Mouse (Mus musculus): ENCODE data around the gene Ust. TPM values are rescaled to one million over a fixed set of nuclear protein-coding genes. Genes with fewer than 3 reads are reported as not detected.
"Not testable (repeated sequence)": the region's sequence is repeated elsewhere in the genome, so short reads cannot be mapped to it uniquely, and the experiment has no call there.

Gene Ust
- polyA plus RNA-seq (2016; fragmentation: Nextera tagmentation; extraction: Ambion mirVana) = 2.5 and 3.2 TPM in 2 replicates

- Histone ChIP-seq H3K36me3 (0 out of 2 replicates have a peak, but pooled peaks cover 4% of the 10 kb centered on the region), H3K4me3 (peak within 1 kb of the TSS; percentile 85), H3K4me1 (replicated peaks) (peaks cover 13% of the 10 kb centered on the region), H3K9me3 (no peaks in the 10 kb centered on the region), H3K27ac (peak within 1 kb of the TSS; percentile 91), H3K27me3 (ENCODE audit: insufficient read depth, poor library complexity, severe bottlenecking) (peaks cover 31% of the 10 kb centered on the region)
- DNase-seq (ENCODE audit: low spot score) = peak; percentile 88
- WGBS = under 1% methylated on average over 69 of the region's 78 CpGs
Measured at GRCm38 (mm10) chr10:8518141-8519013, at the start of gene Ust. Gene Ust, minus strand, starts transcription at chr10:8518825.

- H3K27me3 ChIP-seq (ENCODE audit: insufficient read depth, poor library complexity, severe bottlenecking) = no peaks in the 10 kb centered on the region
- no peak overlapping the region for H3K27ac ChIP-seq
- H3K9me3 ChIP-seq = 0 out of 2 replicates have a peak, but pooled peaks cover 3% of the 10 kb centered on the region
- no peak for DNase-seq (ENCODE audit: low spot score)
- no peak overlapping the region for H3K4me3 ChIP-seq
- 87% methylated on average over 4 of the region's 4 CpGs for WGBS
- H3K4me1 ChIP-seq (replicated peaks) = no peaks in the 10 kb centered on the region
- H3K36me3 ChIP-seq = no peaks in the 10 kb centered on the region
Measured at GRCm38 (mm10) chr10:8561366-8561765, 42.7 kb upstream of the Ust start.

GRCm38 (mm10) chr10:8559566-8559965 lies 40.9 kb upstream of the Ust start:
- not testable (repeated sequence) for H3K9me3 ChIP-seq; H3K36me3 ChIP-seq; DNase-seq (ENCODE audit: low spot score); H3K4me3 ChIP-seq; H3K4me1 ChIP-seq (replicated peaks); H3K27ac ChIP-seq; H3K27me3 ChIP-seq (ENCODE audit: insufficient read depth, poor library complexity, severe bottlenecking)
- 66% methylated on average over 6 of the region's 6 CpGs for WGBS

GRCm38 (mm10) chr10:8552239-8552638 lies 33.6 kb upstream of the Ust start:
- H3K4me3 ChIP-seq; DNase-seq (ENCODE audit: low spot score); H3K4me1 ChIP-seq (replicated peaks); H3K36me3 ChIP-seq; H3K27me3 ChIP-seq (ENCODE audit: insufficient read depth, poor library complexity, severe bottlenecking); H3K27ac ChIP-seq: not testable (repeated sequence)
- peaks cover 25% of the 10 kb centered on the region for H3K9me3 ChIP-seq

GRCm38 (mm10) chr10:8551601-8552000 lies 33.0 kb upstream of the Ust start:
- not testable (repeated sequence) for H3K27me3 ChIP-seq (ENCODE audit: insufficient read depth, poor library complexity, severe bottlenecking); H3K4me3 ChIP-seq; H3K27ac ChIP-seq; H3K4me1 ChIP-seq (replicated peaks); H3K36me3 ChIP-seq; DNase-seq (ENCODE audit: low spot score)
- H3K9me3 ChIP-seq = peaks cover 24% of the 10 kb centered on the region
- WGBS = 93% methylated on average over 4 of the region's 4 CpGs

- H3K27me3 ChIP-seq (ENCODE audit: insufficient read depth, poor library complexity, severe bottlenecking) = no peaks in the 10 kb centered on the region
- DNase-seq (ENCODE audit: low spot score) = no peak
- H3K4me1 ChIP-seq (replicated peaks) = peaks cover 7% of the 10 kb centered on the region; the same call in 1 of the 2 replicates
- H3K4me3 ChIP-seq = no peak overlapping the region
- H3K36me3 ChIP-seq = no peaks in the 10 kb centered on the region
- WGBS = 19% methylated on average over 1 of the region's 1 CpGs
- no peak overlapping the region for H3K27ac ChIP-seq
- no peaks in the 10 kb centered on the region for H3K9me3 ChIP-seq
Measured at GRCm38 (mm10) chr10:8541514-8541913, 22.9 kb upstream of the Ust start.

GRCm38 (mm10) chr10:8535445-8535844 lies 16.8 kb upstream of the Ust start:
- Histone ChIP-seq H3K27me3 (ENCODE audit: insufficient read depth, poor library complexity, severe bottlenecking) (no peaks in the 10 kb centered on the region), H3K27ac (no peak overlapping the region), H3K4me3 (no peak overlapping the region), H3K36me3 (no peaks in the 10 kb centered on the region), H3K9me3 (no peaks in the 10 kb centered on the region), H3K4me1 (replicated peaks) (peaks cover 7% of the 10 kb centered on the region; the same call in 1 of the 2 replicates)
- 89% methylated on average over 3 of the region's 3 CpGs for WGBS
- DNase-seq (ENCODE audit: low spot score) = no peak

GRCm38 (mm10) chr10:8531651-8532050 lies 13.0 kb upstream of the Ust start:
- no peaks in the 10 kb centered on the region for H3K36me3 ChIP-seq
- DNase-seq (ENCODE audit: low spot score) = no peak
- H3K4me3 ChIP-seq = no peak overlapping the region
- H3K27me3 ChIP-seq (ENCODE audit: insufficient read depth, poor library complexity, severe bottlenecking) = no peaks in the 10 kb centered on the region
- H3K27ac ChIP-seq = no peak overlapping the region
- 89% methylated on average over 3 of the region's 3 CpGs for WGBS
- no peaks in the 10 kb centered on the region for H3K9me3 ChIP-seq
- no peaks in the 10 kb centered on the region for H3K4me1 ChIP-seq (replicated peaks)

GRCm38 (mm10) chr10:8530505-8531051 lies 12.0 kb upstream of the Ust start:
- WGBS = 85% methylated on average over 4 of the region's 4 CpGs
- H3K27ac ChIP-seq = no peak overlapping the region
- no peaks in the 10 kb centered on the region for H3K36me3 ChIP-seq
- no peaks in the 10 kb centered on the region for H3K9me3 ChIP-seq
- no peak for DNase-seq (ENCODE audit: low spot score)
- H3K27me3 ChIP-seq (ENCODE audit: insufficient read depth, poor library complexity, severe bottlenecking) = no peaks in the 10 kb centered on the region
- H3K4me3 ChIP-seq = no peak overlapping the region
- no peaks in the 10 kb centered on the region for H3K4me1 ChIP-seq (replicated peaks)

- DNase-seq (ENCODE audit: low spot score) = peak; percentile 23
- Histone ChIP-seq H3K36me3 (no peaks in the 10 kb centered on the region), H3K9me3 (no peaks in the 10 kb centered on the region), H3K4me1 (replicated peaks) (no peaks in the 10 kb centered on the region), H3K27me3 (ENCODE audit: insufficient read depth, poor library complexity, severe bottlenecking) (no peaks in the 10 kb centered on the region), H3K27ac (no peak overlapping the region), H3K4me3 (no peak overlapping the region)
- WGBS = 35% methylated on average over 7 of the region's 7 CpGs
Measured at GRCm38 (mm10) chr10:8529173-8529572, 10.5 kb upstream of the Ust start.

GRCm38 (mm10) chr10:8525354-8525753 lies 6.7 kb upstream of the Ust start:
- Histone ChIP-seq H3K4me1 (replicated peaks) (no peaks in the 10 kb centered on the region; the same call in 1 of the 2 replicates), H3K4me3 (no peak overlapping the region), H3K9me3 (no peaks in the 10 kb centered on the region), H3K36me3 (no peaks in the 10 kb centered on the region), H3K27me3 (ENCODE audit: insufficient read depth, poor library complexity, severe bottlenecking) (peaks cover 2% of the 10 kb centered on the region; the same call in 1 of the 2 replicates), H3K27ac (no peak overlapping the region)
- no peak for DNase-seq (ENCODE audit: low spot score)
- WGBS = 77% methylated on average over 1 of the region's 1 CpGs

GRCm38 (mm10) chr10:8521536-8521935 lies 2.9 kb upstream of the Ust start:
- no peak for DNase-seq (ENCODE audit: low spot score)
- WGBS = 82% methylated on average over 6 of the region's 6 CpGs
- H3K9me3 ChIP-seq = no peaks in the 10 kb centered on the region

GRCm38 (mm10) chr10:8520766-8521395 lies 2.3 kb upstream of the Ust start:
- Histone ChIP-seq H3K27ac (no peak overlapping the region), H3K4me1 (replicated peaks) (peaks cover 13% of the 10 kb centered on the region), H3K27me3 (ENCODE audit: insufficient read depth, poor library complexity, severe bottlenecking) (peaks cover 30% of the 10 kb centered on the region), H3K36me3 (no peaks in the 10 kb centered on the region), H3K9me3 (no peaks in the 10 kb centered on the region), H3K4me3 (no peak overlapping the region)
- no peak for DNase-seq (ENCODE audit: low spot score)
- 75% methylated on average over 7 of the region's 7 CpGs for WGBS

More at GRCm38 (mm10) chr10:8521536-8521935, 2.9 kb upstream of the Ust start:
- Histone ChIP-seq H3K27me3 (ENCODE audit: insufficient read depth, poor library complexity, severe bottlenecking) (peaks cover 24% of the 10 kb centered on the region), H3K4me3 (no peak overlapping the region), H3K4me1 (replicated peaks) (peaks cover 13% of the 10 kb centered on the region), H3K27ac (no peak overlapping the region), H3K36me3 (no peaks in the 10 kb centered on the region)

Data from hindbrain, embryonic 10.5 days (tissue).